Mouse (Mus musculus) olfactory bulb, adult 2 months (tissue): ENCODE results near the gene Srcin1.

Source experiments
- CTCF ChIP-seq: fragments of 200-500 bp; IDR thresholded peaks from 2 replicates; pipeline ENCODE4 v1.5.1; 2012; ENCODE audit warnings: low read depth, mild to moderate bottlenecking, low read length, moderate library complexity; ENCODE audit not compliant: insufficient read depth
- POLR2A ChIP-seq: fragments of 200-500 bp; IDR thresholded peaks from 2 replicates; pipeline ENCODE4 v1.6.1; 2012; ENCODE audit warnings: mild to moderate bottlenecking, low read depth, low read length, moderate library complexity; ENCODE audit not compliant: insufficient read depth

- TF ChIP-seq CTCF = peak; percentile 73
- TF ChIP-seq POLR2A = no peak
These were observed 46.5 kb upstream of the Srcin1 start for GRCm38 (mm10) chr11:97622440-97622839.
